Mouse (Mus musculus): ENCODE results near the gene Dtd1. TPM values are rescaled to one million over a fixed set of nuclear protein-coding genes. Genes with fewer than 3 reads are reported as not detected.

Dtd1 gene
- polyA plus RNA-seq, 1 experiment from 2014 or later: 34.6 TPM

DNA sequence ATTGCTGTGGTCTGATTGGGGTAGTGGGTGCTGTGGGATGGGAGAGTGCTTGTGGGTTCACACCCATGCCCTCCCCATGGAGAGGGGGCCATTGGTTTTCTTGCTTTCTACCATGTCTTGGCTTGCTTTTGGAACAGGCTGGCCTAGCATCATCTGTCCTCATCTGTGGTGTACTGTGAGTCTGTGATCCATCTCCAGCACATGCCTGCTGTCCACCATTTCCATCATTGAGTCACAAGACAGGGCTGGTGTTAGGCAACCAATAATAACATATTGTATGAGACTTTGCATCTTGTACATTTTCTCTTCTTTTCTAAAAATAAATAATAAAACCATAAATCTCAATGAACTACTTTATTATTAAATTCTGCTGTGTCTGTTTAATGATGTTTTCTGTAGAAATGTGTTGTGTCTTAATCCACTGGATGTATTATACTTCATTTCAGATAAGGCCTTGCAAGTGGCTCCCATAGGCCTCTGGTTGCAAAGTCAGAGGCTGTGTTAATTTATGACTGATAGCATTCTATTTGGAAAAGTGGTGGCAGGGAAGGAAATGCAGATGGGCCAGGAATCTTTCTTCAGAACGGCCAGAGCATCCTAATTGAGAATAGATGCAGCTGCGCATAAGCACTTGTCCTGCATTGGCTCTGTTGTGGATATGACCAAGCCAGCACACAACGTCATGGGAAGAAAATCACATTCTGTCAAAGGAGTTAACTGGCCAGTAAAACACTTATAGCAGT, 168.8 kb downstream of the Dtd1 start:
- DNase-seq (ENCODE audit: low spot score) (no peak), ATAC-seq (ENCODE audit: low FRiP score, low TSS enrichment) (no peak)
- Histone ChIP-seq H3K4me2 (replicated peaks; ENCODE audit: low read depth) (no peak overlapping the region), H3K27me3 (ENCODE audit: control insufficient read depth, insufficient read depth, low read length) (no peaks in the 10 kb centered on the region), H3K9me3 (ENCODE audit: control insufficient read depth, low read length) (no peaks in the 10 kb centered on the region), H3K4me3 (ENCODE audit: low read depth, low read length) (no peak overlapping the region), H3K4me1 (replicated peaks; ENCODE audit: control insufficient read depth, insufficient read depth) (no peaks in the 10 kb centered on the region), H3K9ac (ENCODE audit: low read length) (no peak overlapping the region), H3K27ac (replicated peaks) (0 out of 2 replicates have a peak overlapping the region, but pooled peaks have one; percentile 36), H3K36me3 (ENCODE audit: control insufficient read depth, insufficient read depth, low read length) (no peaks in the 10 kb centered on the region)
- 50% methylated on average over 3 of the region's 3 CpGs for WGBS
- no peak for TF ChIP-seq CTCF (IDR thresholded peaks at IDR 0.05; ENCODE audit: low read depth)
- no peak for TF ChIP-seq EP300 (optimal IDR thresholded peaks at IDR 0.05)

DNA sequence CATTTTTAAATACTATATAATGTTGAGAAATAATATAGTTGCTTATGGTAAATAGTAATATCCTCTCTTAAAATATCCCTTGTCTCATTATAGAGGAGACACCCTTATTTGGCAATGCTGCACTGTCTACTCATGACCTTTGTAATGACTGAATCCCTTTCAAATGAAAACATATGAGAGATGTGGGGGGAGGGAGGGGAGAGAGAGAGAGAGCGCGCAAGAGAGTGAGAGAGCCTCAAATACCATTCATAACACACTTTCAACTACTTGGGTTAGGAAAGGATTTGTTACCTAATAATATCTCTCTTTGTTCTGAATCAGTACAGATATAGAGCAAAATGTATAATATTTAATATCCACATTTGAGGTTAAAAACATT, 169.4 kb downstream of the Dtd1 start:
- Histone ChIP-seq H3K4me2 (replicated peaks; ENCODE audit: low read depth) (no peak overlapping the region), H3K27me3 (ENCODE audit: control insufficient read depth, insufficient read depth, low read length) (no peaks in the 10 kb centered on the region), H3K4me1 (replicated peaks; ENCODE audit: control insufficient read depth, insufficient read depth) (no peaks in the 10 kb centered on the region), H3K4me3 (ENCODE audit: low read depth, low read length) (no peak overlapping the region), H3K27ac (replicated peaks) (peak overlapping the region; percentile 88), H3K9ac (ENCODE audit: low read length) (no peak overlapping the region), H3K36me3 (ENCODE audit: control insufficient read depth, insufficient read depth, low read length) (no peaks in the 10 kb centered on the region), H3K9me3 (ENCODE audit: control insufficient read depth, low read length) (no peaks in the 10 kb centered on the region)
- WGBS: 50% methylated on average over 2 of the region's 2 CpGs
- TF ChIP-seq CTCF (IDR thresholded peaks at IDR 0.05; ENCODE audit: low read depth) (no peak), EP300 (optimal IDR thresholded peaks at IDR 0.05) (no peak)
- no peak for DNase-seq (ENCODE audit: low spot score)
- 0 out of 2 replicates have a peak, but pooled peaks have one; percentile 55 for ATAC-seq (ENCODE audit: low FRiP score, low TSS enrichment)

DNA sequence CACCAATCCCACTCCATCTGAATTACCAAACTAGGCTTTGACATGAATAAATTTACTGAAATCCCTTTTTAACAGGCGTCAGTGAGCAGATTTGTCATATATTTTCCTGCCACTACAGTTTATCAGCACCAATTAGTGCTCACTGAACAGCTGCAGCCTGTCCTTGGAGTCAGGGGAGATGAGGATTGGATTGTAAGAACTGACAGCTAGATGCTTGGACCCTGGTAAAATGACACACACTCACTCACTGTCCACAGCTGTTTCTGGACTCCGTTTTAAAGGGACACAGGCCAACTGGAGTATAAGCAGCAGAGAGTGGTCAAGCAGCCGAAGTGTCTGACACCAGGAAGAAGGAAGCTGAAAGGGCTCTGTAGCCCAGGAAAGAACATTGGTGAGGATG, 169.9 kb downstream of the Dtd1 start:
- H3K27ac ChIP-seq (replicated peaks): peak overlapping the region; percentile 88
- no peak overlapping the region for H3K9ac ChIP-seq (ENCODE audit: low read length)
- H3K4me1 ChIP-seq (replicated peaks; ENCODE audit: control insufficient read depth, insufficient read depth): no peaks in the 10 kb centered on the region
- no peak for TF ChIP-seq CTCF (IDR thresholded peaks at IDR 0.05; ENCODE audit: low read depth)
- no peak for TF ChIP-seq EP300 (optimal IDR thresholded peaks at IDR 0.05)
- H3K4me2 ChIP-seq (replicated peaks; ENCODE audit: low read depth): no peak overlapping the region
- no peaks in the 10 kb centered on the region for H3K9me3 ChIP-seq (ENCODE audit: control insufficient read depth, low read length)
- 38% methylated on average over 3 of the region's 3 CpGs for WGBS
- H3K27me3 ChIP-seq (ENCODE audit: control insufficient read depth, insufficient read depth, low read length): no peaks in the 10 kb centered on the region
- DNase-seq (ENCODE audit: low spot score): no peak
- no peak; the same call in 1 of the 2 replicates for ATAC-seq (ENCODE audit: low FRiP score, low TSS enrichment)
- H3K4me3 ChIP-seq (ENCODE audit: low read depth, low read length): no peak overlapping the region
- no peaks in the 10 kb centered on the region for H3K36me3 ChIP-seq (ENCODE audit: control insufficient read depth, insufficient read depth, low read length)

DNA sequence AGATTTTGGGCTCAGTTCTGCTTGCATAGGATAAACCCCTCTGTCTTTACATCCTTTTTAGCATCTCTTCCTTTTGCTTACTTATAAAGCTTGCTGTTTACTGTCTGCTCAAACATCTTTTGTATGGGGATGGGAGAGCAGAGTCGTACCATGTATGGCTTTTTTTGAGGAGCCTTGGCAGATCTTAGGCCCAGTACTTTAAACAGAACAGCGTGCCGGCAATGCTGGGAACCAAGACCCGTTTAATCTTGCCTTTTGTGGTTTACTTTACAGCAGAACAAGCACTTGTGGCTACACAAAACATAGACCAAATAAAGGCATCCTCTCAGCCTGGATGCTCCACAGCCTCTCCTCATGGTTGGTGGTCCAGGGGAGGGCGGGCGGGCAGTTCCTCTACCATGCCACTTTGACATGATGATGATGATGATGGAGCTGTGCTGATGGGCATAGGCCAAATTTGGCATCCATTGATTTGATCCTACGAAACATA, 170.8 kb downstream of the Dtd1 start:
- no peak for DNase-seq (ENCODE audit: low spot score)
- H3K4me3 ChIP-seq (ENCODE audit: low read depth, low read length): no peak overlapping the region
- WGBS: 59% methylated on average over 7 of the region's 7 CpGs
- peak; percentile 70; the same call in 1 of the 2 replicates for ATAC-seq (ENCODE audit: low FRiP score, low TSS enrichment)
- no peaks in the 10 kb centered on the region for H3K4me1 ChIP-seq (replicated peaks; ENCODE audit: control insufficient read depth, insufficient read depth)
- H3K9ac ChIP-seq (ENCODE audit: low read length): no peak overlapping the region
- no peak overlapping the region for H3K4me2 ChIP-seq (replicated peaks; ENCODE audit: low read depth)
- no peaks in the 10 kb centered on the region for H3K36me3 ChIP-seq (ENCODE audit: control insufficient read depth, insufficient read depth, low read length)
- peak overlapping the region; percentile 88 for H3K27ac ChIP-seq (replicated peaks)
- no peaks in the 10 kb centered on the region for H3K27me3 ChIP-seq (ENCODE audit: control insufficient read depth, insufficient read depth, low read length)
- TF ChIP-seq EP300 (optimal IDR thresholded peaks at IDR 0.05) (no peak), CTCF (IDR thresholded peaks at IDR 0.05; ENCODE audit: low read depth) (no peak)
- no peaks in the 10 kb centered on the region for H3K9me3 ChIP-seq (ENCODE audit: control insufficient read depth, low read length)

DNA sequence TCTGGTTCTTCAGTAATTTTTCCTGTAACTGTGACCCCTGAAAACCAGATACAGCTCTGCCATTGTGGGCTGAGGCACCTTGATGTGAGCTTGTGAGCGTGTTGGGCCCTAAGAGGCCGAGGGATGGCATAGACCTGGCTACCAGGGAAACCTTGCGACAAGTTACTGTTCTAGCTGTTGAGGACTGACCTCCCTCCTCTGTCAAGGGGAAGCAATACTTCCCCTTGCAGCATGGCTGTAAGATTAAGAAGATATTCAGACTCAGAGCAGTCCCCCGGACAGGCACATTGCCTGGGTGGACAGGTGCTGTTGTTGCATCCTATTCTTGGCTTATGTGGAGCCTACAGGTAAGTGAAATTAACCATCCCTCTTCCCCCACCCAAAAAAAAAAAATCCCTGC, 172.1 kb downstream of the Dtd1 start:
- Histone ChIP-seq H3K27ac (replicated peaks) (peak overlapping the region; percentile 73), H3K4me1 (replicated peaks; ENCODE audit: control insufficient read depth, insufficient read depth) (no peaks in the 10 kb centered on the region), H3K9me3 (ENCODE audit: control insufficient read depth, low read length) (no peaks in the 10 kb centered on the region), H3K36me3 (ENCODE audit: control insufficient read depth, insufficient read depth, low read length) (no peaks in the 10 kb centered on the region), H3K27me3 (ENCODE audit: control insufficient read depth, insufficient read depth, low read length) (no peaks in the 10 kb centered on the region), H3K4me2 (replicated peaks; ENCODE audit: low read depth) (no peak overlapping the region), H3K9ac (ENCODE audit: low read length) (no peak overlapping the region), H3K4me3 (ENCODE audit: low read depth, low read length) (no peak overlapping the region)
- no peak for ATAC-seq (ENCODE audit: low FRiP score, low TSS enrichment)
- WGBS: 82% methylated on average over 4 of the region's 4 CpGs
- DNase-seq (ENCODE audit: low spot score): no peak
- TF ChIP-seq CTCF (IDR thresholded peaks at IDR 0.05; ENCODE audit: low read depth) (no peak), EP300 (optimal IDR thresholded peaks at IDR 0.05) (no peak)

DNA sequence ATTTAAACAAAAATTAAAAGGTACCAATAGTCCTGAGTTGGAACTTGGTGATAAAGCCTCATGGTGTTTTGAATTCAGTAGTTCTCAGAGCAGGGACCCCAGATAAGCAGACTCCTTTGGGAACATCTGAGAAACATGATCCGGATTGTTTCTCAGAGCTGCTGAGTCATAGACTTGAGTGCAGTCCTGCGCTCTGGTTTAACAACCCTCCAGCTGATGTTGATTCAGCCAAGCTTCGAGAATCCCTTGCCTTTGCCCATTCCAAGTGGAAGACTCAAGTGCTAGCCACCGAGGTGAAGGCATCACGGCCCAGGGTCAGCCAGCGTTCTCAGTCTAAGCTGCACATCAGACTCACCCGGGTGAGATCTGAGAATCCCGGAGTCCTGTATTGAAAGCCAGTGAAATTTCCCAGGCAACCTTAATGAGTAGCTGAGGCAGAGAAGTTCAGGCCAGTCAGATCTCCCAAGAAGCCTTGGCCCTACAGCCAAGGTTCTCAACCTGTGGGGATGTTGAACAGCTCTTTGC, 175.0 kb downstream of the Dtd1 start:
- Histone ChIP-seq H3K4me3 (ENCODE audit: low read depth, low read length) (no peak overlapping the region), H3K27me3 (ENCODE audit: control insufficient read depth, insufficient read depth, low read length) (no peaks in the 10 kb centered on the region), H3K9me3 (ENCODE audit: control insufficient read depth, low read length) (no peaks in the 10 kb centered on the region), H3K4me2 (replicated peaks; ENCODE audit: low read depth) (no peak overlapping the region), H3K27ac (replicated peaks) (peak overlapping the region; percentile 35; the same call in 1 of the 2 replicates), H3K9ac (ENCODE audit: low read length) (no peak overlapping the region), H3K36me3 (ENCODE audit: control insufficient read depth, insufficient read depth, low read length) (no peaks in the 10 kb centered on the region), H3K4me1 (replicated peaks; ENCODE audit: control insufficient read depth, insufficient read depth) (no peaks in the 10 kb centered on the region)
- ATAC-seq (ENCODE audit: low FRiP score, low TSS enrichment) (no peak), DNase-seq (ENCODE audit: low spot score) (no peak)
- WGBS: 67% methylated on average over 8 of the region's 8 CpGs
- TF ChIP-seq EP300 (optimal IDR thresholded peaks at IDR 0.05) (no peak), CTCF (IDR thresholded peaks at IDR 0.05; ENCODE audit: low read depth) (no peak)
